Mouse (Mus musculus) limb, embryonic 15.5 days (tissue): ENCODE results near the gene Fanca. TPM values are rescaled to one million over a fixed set of nuclear protein-coding genes. Genes with fewer than 3 reads are reported as not detected.
A peak's percentile ranks its signal among the peaks of the same experiment; 100 is the strongest.

ENCODE experiments used
- ATAC-seq: fragments of 200-750 bp; cut with Nextera tagmentation; 2 replicates; pipeline ENCODE4 v1.8.0; 2017; ENCODE audit warnings: low read depth, moderate TSS enrichment; ENCODE audit not compliant: insufficient number of reproducible peaks, low FRiP score, low TSS enrichment
- H3K27ac ChIP-seq: fragments of 300-500 bp; sonication (generic); 2 replicates; pipeline ENCODE4 v1.5.1; 2015; ENCODE audit warnings: moderate library complexity, mild to moderate bottlenecking, inconsistent platforms
- H3K27me3 ChIP-seq: fragments of 300-500 bp; sonication (generic); 2 replicates; pipeline ENCODE4 v1.6.1; 2015; ENCODE audit warnings: inconsistent platforms
- H3K36me3 ChIP-seq: fragments of 300-500 bp; sonication (generic); 2 replicates; pipeline ENCODE4 v1.6.1; 2015; ENCODE audit warnings: inconsistent platforms
- H3K4me1 ChIP-seq: fragments of 300-500 bp; sonication (generic); 2 replicates; pipeline ENCODE4 v1.6.1; 2015; ENCODE audit warnings: inconsistent platforms
- H3K4me2 ChIP-seq: fragments of 300-500 bp; sonication (generic); 2 replicates; pipeline ENCODE4 v1.6.1; 2015; ENCODE audit warnings: mild to moderate bottlenecking, inconsistent platforms
- H3K4me3 ChIP-seq: fragments of 300-500 bp; sonication (generic); 2 replicates; pipeline ENCODE4 v1.5.1; 2015; ENCODE audit warnings: mild to moderate bottlenecking, inconsistent platforms
- H3K9ac ChIP-seq: fragments of 300-500 bp; sonication (generic); 2 replicates; pipeline ENCODE4 v1.6.1; 2015; ENCODE audit warnings: inconsistent platforms
- H3K9me3 ChIP-seq: fragments of 300-500 bp; sonication (generic); 2 replicates; pipeline ENCODE4 v1.6.1; 2016; ENCODE audit warnings: inconsistent platforms
- WGBS: fragments of 180-500 bp; shearing (Covaris S2); methylation state at CpG from one replicate; pipeline ENCODE4 v1.1.7; 2015; 5-methylcytosine and 5-hydroxymethylcytosine counted together
- polyA plus RNA-seq: library from polyadenylated mRNA; unstranded; fragments of >200 nt; fragmentation: Nextera tagmentation; extraction: Ambion mirVana; gene quantifications from 2 replicates; pipeline ENCODE4 v1.2.1, GENCODE M21; 2015

The Fanca gene
- 14.8 and 18.6 TPM in 2 replicates for polyA plus RNA-seq

- Histone ChIP-seq H3K36me3 (no peaks in the 10 kb centered on the region), H3K4me2 (peak within 1 kb of the TSS; percentile 88), H3K9me3 (no peaks in the 10 kb centered on the region), H3K27ac (no peak within 1 kb of the TSS), H3K4me3 (peak within 1 kb of the TSS; percentile 54), H3K4me1 (peaks cover 19% of the 10 kb centered on the region), H3K9ac (peak within 1 kb of the TSS; percentile 47), H3K27me3 (no peaks in the 10 kb centered on the region)
- WGBS: under 1% methylated on average over 24 of the region's 24 CpGs
- peak; percentile 95 for ATAC-seq
These were observed at the start of gene Fanca for GRCm38 (mm10) chr8:123318467-123318911. Gene Fanca, minus strand, starts transcription at chr8:123318576.

- 40% methylated on average over 12 of the region's 12 CpGs for WGBS
- no peak overlapping the region for H3K27ac ChIP-seq
- no peak for ATAC-seq
- H3K27me3 ChIP-seq: no peaks in the 10 kb centered on the region
- no peak overlapping the region for H3K4me3 ChIP-seq
- H3K4me1 ChIP-seq: no peaks in the 10 kb centered on the region
- no peaks in the 10 kb centered on the region for H3K9me3 ChIP-seq
- H3K4me2 ChIP-seq: no peak overlapping the region
- no peaks in the 10 kb centered on the region for H3K36me3 ChIP-seq
- no peak overlapping the region for H3K9ac ChIP-seq
These were observed 42.8 kb upstream of the Fanca start for GRCm38 (mm10) chr8:123361082-123361739.

- Histone ChIP-seq H3K27ac (no peak overlapping the region), H3K9me3 (no peaks in the 10 kb centered on the region), H3K9ac (no peak overlapping the region), H3K4me2 (no peak overlapping the region), H3K27me3 (0 out of 2 replicates have a peak, but pooled peaks cover 16% of the 10 kb centered on the region), H3K36me3 (no peaks in the 10 kb centered on the region), H3K4me3 (no peak overlapping the region), H3K4me1 (peaks cover 9% of the 10 kb centered on the region; the same call in 1 of the 2 replicates)
- WGBS: 32% methylated on average over 11 of the region's 11 CpGs
- ATAC-seq: no peak
These were observed 34.8 kb upstream of the Fanca start for GRCm38 (mm10) chr8:123353216-123353615.

- Histone ChIP-seq H3K4me2 (no peak overlapping the region), H3K9ac (no peak overlapping the region), H3K4me1 (peaks cover 13% of the 10 kb centered on the region), H3K27ac (no peak overlapping the region), H3K9me3 (no peaks in the 10 kb centered on the region), H3K36me3 (no peaks in the 10 kb centered on the region), H3K27me3 (0 out of 2 replicates have a peak, but pooled peaks cover 16% of the 10 kb centered on the region), H3K4me3 (no peak overlapping the region)
- no peak for ATAC-seq
- 65% methylated on average over 13 of the region's 13 CpGs for WGBS
These were observed 34.4 kb upstream of the Fanca start for GRCm38 (mm10) chr8:123352786-123353185.

DNA sequence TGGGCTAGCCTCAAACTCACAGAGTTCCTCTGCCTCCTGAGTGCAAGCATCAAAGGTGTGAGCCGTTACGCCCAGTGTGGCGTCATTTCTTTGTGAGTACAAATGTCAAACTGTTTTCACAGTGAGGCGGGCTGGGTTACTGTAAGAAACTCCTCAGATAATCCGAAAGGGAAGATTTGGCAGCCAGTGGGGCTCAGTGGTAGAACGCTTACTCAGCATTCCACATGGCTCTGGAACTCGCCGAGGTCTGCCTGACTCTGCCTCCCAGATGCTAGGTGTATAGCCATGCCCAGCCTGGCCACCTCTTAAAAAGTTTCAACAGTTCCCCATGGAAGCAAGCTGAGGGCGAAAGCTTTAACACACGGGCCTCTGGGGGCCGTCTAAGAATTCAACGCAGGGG lies 33.7 kb upstream of the Fanca start:
- Histone ChIP-seq H3K27me3 (0 out of 2 replicates have a peak, but pooled peaks cover 16% of the 10 kb centered on the region), H3K4me3 (no peak overlapping the region), H3K27ac (no peak overlapping the region), H3K36me3 (no peaks in the 10 kb centered on the region), H3K4me1 (peaks cover 13% of the 10 kb centered on the region), H3K9ac (no peak overlapping the region), H3K9me3 (no peaks in the 10 kb centered on the region), H3K4me2 (no peak overlapping the region)
- WGBS: 79% methylated on average over 12 of the region's 12 CpGs
- ATAC-seq: no peak

DNA sequence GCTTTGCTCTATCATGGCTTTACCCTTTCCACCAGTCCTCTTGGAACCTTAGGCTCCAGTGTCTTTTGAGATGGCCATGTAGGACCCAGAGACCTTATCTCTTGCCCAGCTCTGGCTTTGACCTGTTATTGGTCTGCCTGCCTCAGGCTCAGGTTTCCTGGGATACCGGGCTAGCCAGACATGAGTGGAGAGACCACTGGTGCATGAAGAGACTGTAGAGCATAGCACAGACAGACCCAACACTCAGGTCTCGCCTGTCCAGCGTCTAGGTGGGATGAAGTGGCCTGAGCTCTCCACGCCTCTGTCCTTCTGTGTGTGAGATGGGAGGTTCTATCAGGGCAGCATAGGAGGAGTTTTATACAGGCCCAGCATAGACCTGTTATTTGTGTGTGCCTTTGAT lies 30.7 kb upstream of the Fanca start:
- Histone ChIP-seq H3K27ac (no peak overlapping the region), H3K4me1 (peaks cover 13% of the 10 kb centered on the region), H3K36me3 (no peaks in the 10 kb centered on the region), H3K27me3 (0 out of 2 replicates have a peak, but pooled peaks cover 12% of the 10 kb centered on the region), H3K9me3 (no peaks in the 10 kb centered on the region), H3K9ac (no peak overlapping the region), H3K4me3 (no peak overlapping the region), H3K4me2 (no peak overlapping the region)
- WGBS: 80% methylated on average over 4 of the region's 4 CpGs
- ATAC-seq: no peak

GRCm38 (mm10) chr8:123348237-123348843 lies 30.0 kb upstream of the Fanca start:
- no peak for ATAC-seq
- no peaks in the 10 kb centered on the region for H3K9me3 ChIP-seq
- H3K36me3 ChIP-seq: no peaks in the 10 kb centered on the region
- WGBS: 29% methylated on average over 9 of the region's 9 CpGs
- H3K27me3 ChIP-seq: 0 out of 2 replicates have a peak, but pooled peaks cover 5% of the 10 kb centered on the region
- peaks cover 15% of the 10 kb centered on the region for H3K4me1 ChIP-seq
- H3K4me3 ChIP-seq: no peak overlapping the region
- H3K27ac ChIP-seq: no peak overlapping the region; the same call in none of the 2 replicates
- H3K9ac ChIP-seq: no peak overlapping the region
- no peak overlapping the region for H3K4me2 ChIP-seq

DNA sequence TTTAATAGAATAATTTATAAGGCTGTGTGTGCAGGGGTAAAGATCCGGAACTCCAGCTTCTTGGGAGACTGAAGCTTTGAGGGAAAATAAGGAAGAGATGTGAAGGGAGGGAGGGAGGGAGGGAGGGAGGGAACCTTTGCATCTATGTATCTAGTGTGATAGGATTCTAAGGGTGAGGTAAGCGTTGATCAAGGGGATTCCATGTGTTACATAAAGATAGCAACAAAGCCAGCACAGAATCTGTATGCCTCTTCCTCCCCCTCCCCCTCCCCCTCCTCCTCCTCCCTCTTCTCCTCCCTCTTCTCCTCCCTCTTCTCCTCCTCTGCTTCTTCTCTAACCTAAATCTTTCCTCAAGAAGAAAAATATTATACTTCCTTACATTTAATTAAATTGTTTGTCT lies 28.9 kb upstream of the Fanca start:
- ATAC-seq: no peak
- H3K4me1 ChIP-seq: peaks cover 15% of the 10 kb centered on the region

GRCm38 (mm10) chr8:123345856-123346255 lies 27.5 kb upstream of the Fanca start:
- Histone ChIP-seq H3K9me3 (no peaks in the 10 kb centered on the region), H3K36me3 (no peaks in the 10 kb centered on the region), H3K4me3 (no peak overlapping the region), H3K4me2 (no peak overlapping the region), H3K27me3 (no peaks in the 10 kb centered on the region), H3K4me1 (peaks cover 15% of the 10 kb centered on the region), H3K9ac (no peak overlapping the region), H3K27ac (no peak overlapping the region)
- whole genome bisulfite sequencing: 81% methylated on average over 6 of the region's 6 CpGs
- no peak for ATAC-seq

More for the DNA sequence above, 28.9 kb upstream of the Fanca start:
- Histone ChIP-seq H3K36me3 (no peaks in the 10 kb centered on the region), H3K4me3 (no peak overlapping the region), H3K27ac (no peak overlapping the region), H3K9me3 (no peaks in the 10 kb centered on the region), H3K27me3 (no peaks in the 10 kb centered on the region), H3K4me2 (no peak overlapping the region), H3K9ac (no peak overlapping the region)
- WGBS: 64% methylated on average over 2 of the region's 2 CpGs

DNA sequence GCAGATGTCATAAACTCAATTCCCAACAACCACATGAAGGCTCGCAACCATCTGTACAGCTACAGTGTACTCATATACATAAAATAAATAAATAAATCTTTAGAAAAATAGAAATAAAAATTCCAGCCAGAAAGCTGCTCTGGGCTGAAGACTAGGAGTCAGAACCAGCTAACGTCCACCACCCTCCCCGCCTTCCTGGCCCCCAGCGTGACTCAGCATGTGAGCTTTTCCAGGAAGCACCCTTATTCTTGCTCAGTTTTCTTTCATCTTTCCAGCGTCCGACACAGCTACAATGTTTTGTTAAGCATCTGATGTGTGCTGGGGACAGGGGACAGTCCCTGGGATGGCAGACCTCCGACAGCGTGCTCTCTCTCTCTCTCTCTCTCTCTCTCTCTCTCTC lies 26.8 kb upstream of the Fanca start:
- WGBS: 74% methylated on average over 8 of the region's 8 CpGs
- ATAC-seq: no peak
- Histone ChIP-seq H3K4me2 (no peak overlapping the region), H3K9ac (no peak overlapping the region), H3K27ac (no peak overlapping the region), H3K9me3 (no peaks in the 10 kb centered on the region), H3K4me3 (no peak overlapping the region), H3K27me3 (no peaks in the 10 kb centered on the region), H3K36me3 (no peaks in the 10 kb centered on the region), H3K4me1 (peaks cover 15% of the 10 kb centered on the region)

DNA sequence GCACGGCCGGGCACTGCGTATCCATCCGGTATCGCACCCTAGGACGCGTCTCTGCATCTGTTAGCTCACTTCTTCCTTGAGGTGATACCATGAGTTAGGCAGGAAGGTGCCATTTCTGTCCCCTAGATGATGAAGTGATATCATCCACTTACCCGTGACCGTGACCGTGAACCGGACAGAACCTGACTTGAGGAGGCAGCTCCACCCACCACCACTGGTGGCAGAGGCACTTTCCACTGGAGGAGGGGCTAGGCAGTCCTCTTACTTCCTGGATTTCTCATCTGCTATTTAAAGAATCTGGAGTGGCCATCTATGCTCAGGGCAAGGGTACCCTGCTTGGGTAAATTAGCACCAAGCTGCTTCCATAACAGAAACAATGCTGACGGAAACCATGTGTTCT lies 25.0 kb upstream of the Fanca start:
- H3K27me3 ChIP-seq: no peaks in the 10 kb centered on the region
- ATAC-seq: no peak
- H3K4me2 ChIP-seq: no peak overlapping the region
- no peak overlapping the region for H3K4me3 ChIP-seq
- H3K36me3 ChIP-seq: no peaks in the 10 kb centered on the region
- no peaks in the 10 kb centered on the region for H3K9me3 ChIP-seq
- WGBS: 78% methylated on average over 12 of the region's 12 CpGs
- peaks cover 8% of the 10 kb centered on the region for H3K4me1 ChIP-seq
- H3K27ac ChIP-seq: no peak overlapping the region
- H3K9ac ChIP-seq: no peak overlapping the region

DNA sequence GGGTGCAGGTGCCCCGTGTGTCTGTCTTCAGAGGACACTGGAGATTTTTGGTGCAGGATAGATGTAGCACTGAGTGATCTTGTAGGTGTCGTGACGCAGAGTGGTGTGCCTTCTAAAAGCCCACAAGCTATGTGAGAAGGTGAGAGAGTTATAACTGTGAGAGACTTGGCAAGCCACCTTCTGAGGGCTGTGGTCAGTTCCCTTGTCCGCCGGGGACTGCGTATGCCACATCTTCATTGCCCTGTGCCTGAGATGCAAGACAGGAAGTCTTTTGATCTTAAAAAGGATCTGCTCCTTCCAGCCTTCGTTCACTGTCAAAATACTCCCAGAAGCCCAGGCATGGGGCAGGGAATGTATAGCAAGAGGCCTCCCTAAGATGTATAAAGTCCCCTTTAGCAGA lies 24.5 kb upstream of the Fanca start:
- Histone ChIP-seq H3K9ac (no peak overlapping the region), H3K36me3 (no peaks in the 10 kb centered on the region), H3K4me2 (no peak overlapping the region), H3K27me3 (no peaks in the 10 kb centered on the region), H3K9me3 (no peaks in the 10 kb centered on the region), H3K4me3 (no peak overlapping the region), H3K27ac (no peak overlapping the region), H3K4me1 (peaks cover 3% of the 10 kb centered on the region)
- WGBS: 65% methylated on average over 7 of the region's 7 CpGs
- no peak for ATAC-seq
